Mouse (Mus musculus): ENCODE results near the gene Kctd8. TPM values are rescaled to one million over a fixed set of nuclear protein-coding genes. Genes with fewer than 3 reads are reported as not detected.

The Kctd8 gene
- polyA plus RNA-seq, 1 experiment from 2014 or later = 5.7 TPM

- no peaks in the 10 kb centered on the region for H3K4me1 ChIP-seq (ENCODE audit: control insufficient read depth, insufficient read depth, low read length)
- ATAC-seq = peak; percentile 57
These were observed 252.6 kb downstream of the Kctd8 start for GRCm38 (mm10) chr5:69088912-69089311.

More at GRCm38 (mm10) chr5:69088912-69089311, 252.6 kb downstream of the Kctd8 start:
- Histone ChIP-seq H3K9me3 (replicated peaks; ENCODE audit: control insufficient read depth, low read length) (no peaks in the 10 kb centered on the region), H3K36me3 (ENCODE audit: control insufficient read depth, insufficient read depth, low read length) (no peaks in the 10 kb centered on the region), H3K4me3 (ENCODE audit: low read depth, low read length) (no peak overlapping the region), H3K4me2 (ENCODE audit: low read length) (no peak overlapping the region), H3K27me3 (replicated peaks; ENCODE audit: control insufficient read depth, insufficient read depth, low read length) (no peaks in the 10 kb centered on the region), H3K9ac (ENCODE audit: low read length) (no peak overlapping the region), H3K27ac (ENCODE audit: low read depth, low read length) (no peak overlapping the region)
- peak; percentile 41 for DNase-seq (ENCODE audit: low spot score)

Small RNAs within 50 kb of the gene (microRNA-seq; reads per million reads assigned to microRNA genes)
- gene Gm24368 = not detected

Other genes with a start within 250 kb of the Kctd8 start
- not detected in 2 replicates for gene Yipf7, start 201.0 kb upstream of the Kctd8 start, polyA plus RNA-seq (2014; fragmentation: Nextera tagmentation; extraction: Ambion mirVana)
- gene Guf1, start 215.2 kb upstream of the Kctd8 start, polyA plus RNA-seq (2014; fragmentation: Nextera tagmentation; extraction: Ambion mirVana) = 33.4 and 37.9 TPM in 2 replicates

Measured in forebrain, embryonic 14.5 days (tissue).